Mouse (Mus musculus): ENCODE data around the gene Tle3.

Tle3 gene

GRCm38 (mm10) chr9:61371755-61372509 is at the start of gene Tle3:
TSS of gene Tle3 (plus strand) at chr9:61372366.
- in situ Hi-C loops (cut with MboI, MseI): loop anchor here (5.0 to 25.0 kb wide), 2 partner anchors 535 to 965 kb away; partner anchors contain the start of gene Anp32a

GRCm38 (mm10) chr9:61323221-61323620 is 48.9 kb upstream of the Tle3 start:
- in situ Hi-C loops (cut with MboI, MseI): no loop called here

GRCm38 (mm10) chr9:61323879-61324278 is 48.3 kb upstream of the Tle3 start:
- in situ Hi-C loops (cut with MboI, MseI): no loop called here

- in situ Hi-C loops (cut with MboI, MseI): no loop called here
Measured at GRCm38 (mm10) chr9:61324354-61324753, 47.8 kb upstream of the Tle3 start.

GRCm38 (mm10) chr9:61325012-61325411 is 47.2 kb upstream of the Tle3 start:
- in situ Hi-C loops (cut with MboI, MseI): no loop called here

- in situ Hi-C loops (cut with MboI, MseI): no loop called here
Measured at GRCm38 (mm10) chr9:61325931-61326351, 46.2 kb upstream of the Tle3 start.

- in situ Hi-C loops (cut with MboI, MseI): no loop called here
Measured at GRCm38 (mm10) chr9:61326922-61327321, 45.2 kb upstream of the Tle3 start.

- in situ Hi-C loops (cut with MboI, MseI): no loop called here
Measured at GRCm38 (mm10) chr9:61328173-61328572, 44.0 kb upstream of the Tle3 start.

GRCm38 (mm10) chr9:61330747-61331146 is 41.4 kb upstream of the Tle3 start:
- in situ Hi-C loops (cut with MboI, MseI): no loop called here

- in situ Hi-C loops (cut with MboI, MseI): no loop called here
Measured at GRCm38 (mm10) chr9:61332226-61332936, 39.8 kb upstream of the Tle3 start.

GRCm38 (mm10) chr9:61336179-61336578 is 36.0 kb upstream of the Tle3 start:
- in situ Hi-C loops (cut with MboI, MseI): no loop called here

- in situ Hi-C loops (cut with MboI, MseI): no loop called here
Measured at GRCm38 (mm10) chr9:61336591-61337587, 35.3 kb upstream of the Tle3 start.

GRCm38 (mm10) chr9:61337665-61338064 is 34.5 kb upstream of the Tle3 start:
- in situ Hi-C loops (cut with MboI, MseI): no loop called here

GRCm38 (mm10) chr9:61339311-61339710 is 32.9 kb upstream of the Tle3 start:
- in situ Hi-C loops (cut with MboI, MseI): no loop called here

GRCm38 (mm10) chr9:61340333-61340732 is 31.8 kb upstream of the Tle3 start:
- in situ Hi-C loops (cut with MboI, MseI): no loop called here

GRCm38 (mm10) chr9:61342297-61342696 is 29.9 kb upstream of the Tle3 start:
- in situ Hi-C loops (cut with MboI, MseI): no loop called here

GRCm38 (mm10) chr9:61344684-61345083 is 27.5 kb upstream of the Tle3 start:
- in situ Hi-C loops (cut with MboI, MseI): no loop called here

- in situ Hi-C loops (cut with MboI, MseI): no loop called here
Measured at GRCm38 (mm10) chr9:61347011-61347410, 25.2 kb upstream of the Tle3 start.

GRCm38 (mm10) chr9:61348036-61348435 is 24.1 kb upstream of the Tle3 start:
- in situ Hi-C loops (cut with MboI, MseI): no loop called here

- in situ Hi-C loops (cut with MboI, MseI): no loop called here
Measured at GRCm38 (mm10) chr9:61348616-61349015, 23.6 kb upstream of the Tle3 start.

GRCm38 (mm10) chr9:61349697-61350096 is 22.5 kb upstream of the Tle3 start:
- in situ Hi-C loops (cut with MboI, MseI): loop anchor here (25.0 kb wide), 1 partner anchor 988 kb away; the partner anchor contains the start of gene Anp32a

GRCm38 (mm10) chr9:61351164-61351563 is 21.0 kb upstream of the Tle3 start:
- in situ Hi-C loops (cut with MboI, MseI): loop anchor here (25.0 kb wide), 1 partner anchor 986 kb away; the partner anchor contains the start of gene Anp32a
